Mouse (Mus musculus): ENCODE measurements around the gene Btbd19.

Btbd19 gene

DNA sequence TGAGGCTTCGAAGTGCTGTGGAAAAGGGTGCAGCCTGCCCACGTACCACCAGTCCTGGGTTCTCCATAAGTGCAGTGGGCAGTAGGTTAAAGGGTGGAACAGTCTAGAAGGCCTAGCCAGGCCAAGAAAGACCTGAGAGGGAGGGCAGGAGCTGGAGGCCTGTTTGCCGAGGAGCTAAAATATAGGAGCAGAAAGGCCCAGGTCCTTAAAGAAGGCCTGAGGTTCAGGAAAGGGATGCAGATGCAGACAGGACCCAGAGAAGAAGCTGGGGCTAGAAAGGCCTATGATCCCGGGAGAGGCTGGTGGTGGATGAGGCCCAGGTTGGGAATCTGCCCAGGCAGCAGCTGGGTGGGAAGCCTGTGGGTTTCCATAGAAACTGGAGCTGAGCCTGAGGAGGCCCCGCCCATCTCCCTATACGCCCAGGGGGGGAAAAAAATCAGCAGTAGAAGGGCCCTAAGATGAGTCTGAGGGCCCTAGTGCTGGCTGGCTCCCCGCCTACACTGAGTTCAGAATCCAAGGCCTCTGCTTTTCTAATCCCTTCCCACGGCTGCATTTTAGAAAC is at the start of gene Btbd19:
Btbd19 (minus strand) TSS at position 378 of the 562 bp plus-strand sequence.
- DNase-seq = peak in 1 of 2 experiments; percentile 32

DNA sequence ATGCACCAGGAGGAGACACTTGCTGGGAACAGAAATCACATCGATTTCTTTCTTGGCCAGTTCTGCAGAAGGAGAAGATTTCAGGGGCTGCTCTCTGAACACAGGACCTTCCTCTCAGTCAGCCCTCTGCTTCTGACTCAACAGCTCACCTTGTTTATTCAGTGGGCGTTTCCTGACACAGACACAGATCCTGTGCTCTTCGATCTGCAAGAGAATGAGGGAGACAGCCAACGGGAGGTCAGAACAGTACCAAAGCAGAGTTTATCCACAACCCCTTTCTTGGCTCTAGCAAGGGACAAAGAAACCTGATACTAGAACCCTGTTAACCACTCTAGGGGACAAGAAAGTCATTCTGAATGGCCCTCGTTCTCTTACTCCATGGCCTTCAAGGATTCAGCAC is 44.4 kb upstream of the Btbd19 start:
- no peak for DNase-seq

DNA sequence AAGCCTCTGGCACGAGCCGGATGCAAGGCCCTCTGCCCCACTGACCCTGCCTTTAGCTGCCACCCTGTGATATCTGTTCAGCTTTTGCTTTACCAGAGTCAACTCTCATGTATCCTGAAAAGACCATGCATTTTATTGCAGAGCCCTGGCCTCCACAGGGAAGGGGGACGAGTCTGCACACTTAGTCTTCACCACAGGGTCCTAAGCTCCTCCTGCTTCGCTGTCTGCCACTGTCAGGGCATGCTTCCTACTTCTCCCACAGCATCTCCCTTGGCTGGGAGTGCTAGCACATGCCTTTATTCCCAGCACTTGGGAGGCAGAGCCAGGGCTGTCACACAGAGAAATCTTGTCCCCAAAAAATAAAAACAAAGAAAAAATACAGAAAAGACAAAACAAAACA is 35.7 kb upstream of the Btbd19 start:
- no peak for DNase-seq

DNA sequence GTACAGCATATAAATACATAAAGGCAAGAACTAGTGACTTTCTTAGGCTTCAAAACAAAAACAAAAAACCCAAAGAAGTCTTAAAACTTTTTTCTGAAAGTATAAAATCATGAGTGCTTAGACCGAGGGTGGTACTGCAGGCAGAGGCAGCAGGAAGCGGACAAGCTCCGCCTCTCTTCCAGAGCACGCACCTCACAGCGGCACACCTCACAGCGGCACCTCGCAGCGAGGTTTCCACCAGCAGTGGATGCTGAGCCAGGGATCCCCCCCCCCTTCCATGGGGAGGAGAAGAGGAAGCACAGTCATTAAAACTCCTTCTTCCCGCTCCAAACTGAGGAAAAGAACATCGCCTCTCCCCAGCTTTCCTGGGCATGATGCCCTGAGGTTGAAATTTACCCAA is 34.1 kb upstream of the Btbd19 start:
- no peak for DNase-seq

DNA sequence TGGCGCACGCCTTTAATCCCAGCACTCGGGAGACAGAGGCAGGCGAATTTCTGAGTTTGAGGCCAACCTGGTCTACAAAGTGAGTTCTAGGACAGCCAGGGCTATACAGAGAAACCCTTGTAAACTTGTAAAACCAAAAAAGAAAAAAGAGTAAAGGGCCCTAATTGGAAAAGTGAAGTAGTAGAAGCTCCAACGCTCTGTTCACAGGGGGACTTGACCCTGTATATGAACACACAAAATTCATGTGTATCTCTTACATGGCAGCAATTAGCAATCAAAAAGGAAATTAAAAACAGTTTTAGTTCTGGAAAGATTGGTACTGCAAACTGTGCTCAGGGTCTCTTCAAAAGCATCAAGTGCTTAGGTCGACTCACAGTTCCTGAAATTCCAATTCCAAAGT is 30.8 kb upstream of the Btbd19 start:
- DNase-seq = no peak

DNA sequence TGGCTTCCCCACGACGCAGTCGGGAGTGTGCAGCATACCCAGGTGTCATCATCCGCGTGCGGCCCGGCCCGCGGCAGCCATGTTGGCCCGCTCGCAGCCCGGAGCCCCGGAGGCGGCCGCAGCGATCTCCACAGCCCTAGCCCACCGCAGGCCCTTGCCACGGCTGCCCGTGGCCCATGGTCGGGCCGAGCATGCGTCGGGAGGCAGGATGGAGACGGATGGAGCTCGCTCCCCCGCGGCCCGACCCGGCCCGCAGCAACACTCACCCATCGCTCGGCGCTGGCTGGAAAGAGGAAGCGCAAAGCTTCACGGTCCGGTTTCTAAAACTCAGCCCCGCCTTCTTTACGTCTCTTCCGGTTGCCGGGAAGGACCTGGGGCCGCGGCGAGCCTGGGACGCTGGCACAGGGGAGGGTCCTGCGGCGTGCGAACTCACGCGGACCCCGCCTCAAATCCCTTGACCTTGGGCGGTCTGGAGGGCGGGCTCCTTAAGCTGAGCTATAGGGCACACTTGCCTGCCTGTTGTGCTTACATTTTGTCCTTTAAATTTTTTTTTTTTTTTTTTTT is 30.3 kb upstream of the Btbd19 start, which contains the start of gene Rps8:
Rps8 (minus strand) TSS at position 452 of the 564 bp plus-strand sequence.
- DNase-seq = peak; percentile 89

DNA sequence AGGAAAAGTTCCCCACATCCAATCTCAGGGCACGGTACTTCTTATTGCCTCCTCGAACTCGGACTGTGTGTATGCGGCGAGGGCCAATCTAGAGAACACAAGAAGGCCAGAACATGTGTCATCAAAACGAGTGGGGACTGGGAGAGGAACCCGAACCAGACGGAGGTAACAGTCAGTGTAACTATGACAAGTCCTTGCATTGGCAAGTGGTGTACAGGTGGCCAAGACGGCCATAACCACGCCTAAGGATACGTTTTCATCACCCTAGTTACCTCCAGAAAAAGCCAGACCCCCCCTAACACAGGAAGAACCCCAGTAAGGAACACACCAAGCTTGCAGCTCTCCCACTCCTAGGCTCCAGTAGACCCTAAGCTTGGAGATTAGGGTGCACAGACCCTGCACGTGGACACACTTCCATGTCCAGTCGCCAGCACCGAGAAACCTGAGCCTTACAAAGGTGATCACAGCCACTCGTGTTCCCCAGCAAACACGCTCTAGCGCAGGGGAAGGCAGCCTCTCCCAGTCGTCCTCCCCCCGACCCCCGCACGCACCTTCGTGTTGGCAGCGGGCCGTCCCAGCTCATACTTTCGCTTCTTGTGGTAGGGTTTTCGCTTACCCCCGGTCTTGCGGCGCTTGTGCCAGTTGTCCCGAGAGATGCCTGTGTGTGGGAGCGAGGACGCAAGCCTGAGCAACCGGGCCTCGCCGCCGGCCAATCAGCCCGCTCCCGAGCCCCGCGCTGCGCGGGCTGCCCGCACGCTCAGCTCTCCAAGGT is 29.7 kb upstream of the Btbd19 start:
- DNase-seq = peak in 1 of 2 experiments; percentile 17

DNA sequence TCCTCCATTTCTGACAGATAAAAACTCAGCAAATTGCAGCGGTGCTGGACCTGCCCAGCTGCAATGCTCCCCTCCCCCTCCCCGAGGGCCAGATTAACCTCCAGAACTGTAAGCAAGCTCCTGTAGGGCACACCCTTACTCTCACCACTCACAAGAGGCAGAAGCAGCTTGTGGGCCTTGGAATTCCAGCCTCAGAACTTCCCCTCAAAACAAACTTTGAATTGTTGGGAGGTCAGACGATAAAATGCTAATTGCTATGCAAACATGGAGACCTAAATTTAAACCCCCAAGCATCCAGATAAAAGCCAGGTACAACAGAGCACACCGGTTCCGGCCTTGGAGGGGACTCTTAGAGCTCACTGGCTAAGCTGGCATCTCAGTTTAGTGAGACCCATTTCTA is 27.2 kb upstream of the Btbd19 start:
- no peak for DNase-seq

DNA sequence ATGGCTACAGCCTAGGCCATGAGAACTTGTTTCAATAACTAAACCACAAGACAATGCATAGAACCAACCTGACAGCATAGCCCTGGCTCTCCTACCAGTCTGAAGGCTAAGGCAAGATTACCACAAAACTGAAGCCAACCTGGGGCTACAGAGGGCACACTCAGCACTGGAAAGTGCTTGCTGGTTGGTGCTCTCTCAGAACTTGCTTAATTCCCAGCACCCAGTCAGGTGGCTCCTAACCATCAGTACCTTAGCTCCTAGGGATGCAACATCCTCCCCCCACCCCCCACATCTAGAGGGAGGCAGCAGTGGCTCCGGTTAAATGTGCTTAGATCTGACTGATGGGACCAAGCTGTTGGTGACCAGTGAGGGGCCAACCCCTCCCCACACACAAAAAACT is 25.9 kb upstream of the Btbd19 start:
- no peak for DNase-seq

DNA sequence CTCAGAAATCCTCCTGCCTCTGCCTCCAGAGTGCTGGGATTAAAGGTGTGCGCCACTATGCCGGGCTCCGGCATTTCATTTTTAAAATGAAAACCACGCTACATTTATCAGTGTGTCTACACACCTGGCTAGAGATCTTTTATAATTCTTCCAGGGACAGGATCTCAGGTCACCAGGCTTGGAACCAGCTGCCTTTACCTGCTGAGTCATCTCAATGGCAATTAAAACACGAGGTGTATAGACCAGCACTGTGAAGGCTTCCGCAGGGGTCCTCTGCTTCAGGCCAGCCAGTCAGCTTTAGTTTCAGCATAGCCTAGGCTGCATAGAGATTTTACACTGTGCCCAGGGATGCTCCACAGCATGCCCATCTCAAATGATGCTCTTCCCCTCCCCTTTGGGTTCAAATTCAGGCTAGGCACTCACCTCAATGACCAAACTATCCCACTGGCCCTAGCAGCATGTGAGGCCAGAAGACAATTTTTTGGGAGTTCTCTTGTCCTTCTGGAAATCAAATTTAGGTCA is 24.7 kb upstream of the Btbd19 start:
- DNase-seq = no peak

DNA sequence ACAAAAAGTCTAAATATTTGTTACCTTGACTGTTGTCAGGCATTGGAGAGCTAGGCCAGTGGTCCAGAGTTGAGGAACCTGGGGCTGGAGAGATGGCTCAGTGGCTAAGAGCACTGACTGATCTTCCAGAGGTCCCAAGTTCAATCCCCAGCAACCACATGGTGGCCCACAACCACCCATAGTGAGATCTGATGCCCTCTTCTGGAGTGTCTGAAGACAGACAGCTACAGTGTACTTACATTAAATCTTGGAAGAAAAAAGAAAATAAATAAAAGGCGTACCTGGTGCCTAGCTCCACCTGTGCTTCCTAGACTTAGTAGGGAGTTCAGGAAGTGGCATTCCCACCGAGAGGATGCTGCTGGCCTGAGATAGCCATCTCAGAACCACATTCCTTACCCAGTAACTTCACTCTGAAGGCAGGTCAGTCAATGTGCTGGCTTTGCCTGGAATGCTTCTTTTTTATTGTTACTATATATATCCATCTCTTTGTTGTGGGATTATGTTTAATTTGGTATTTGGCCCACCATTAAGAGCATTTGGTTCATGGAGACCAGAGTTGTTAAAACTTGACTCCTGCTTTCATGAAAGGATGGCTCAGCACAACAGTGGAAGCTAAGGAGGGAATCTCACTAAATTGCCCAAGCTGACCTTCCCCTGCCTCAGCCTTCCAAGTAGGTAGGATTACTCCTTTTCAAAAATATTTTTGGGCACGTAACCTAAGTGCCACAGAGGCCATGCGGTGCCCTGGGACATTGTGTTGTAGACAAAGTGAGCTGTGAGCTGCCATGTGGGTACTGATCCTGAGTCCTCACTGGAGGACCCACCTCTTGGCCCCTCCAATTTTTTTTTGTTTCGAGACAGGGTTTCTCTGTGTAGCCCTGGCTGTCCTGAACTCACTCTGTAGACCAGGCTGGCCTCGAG is 24.0 kb upstream of the Btbd19 start:
- DNase-seq = no peak

DNA sequence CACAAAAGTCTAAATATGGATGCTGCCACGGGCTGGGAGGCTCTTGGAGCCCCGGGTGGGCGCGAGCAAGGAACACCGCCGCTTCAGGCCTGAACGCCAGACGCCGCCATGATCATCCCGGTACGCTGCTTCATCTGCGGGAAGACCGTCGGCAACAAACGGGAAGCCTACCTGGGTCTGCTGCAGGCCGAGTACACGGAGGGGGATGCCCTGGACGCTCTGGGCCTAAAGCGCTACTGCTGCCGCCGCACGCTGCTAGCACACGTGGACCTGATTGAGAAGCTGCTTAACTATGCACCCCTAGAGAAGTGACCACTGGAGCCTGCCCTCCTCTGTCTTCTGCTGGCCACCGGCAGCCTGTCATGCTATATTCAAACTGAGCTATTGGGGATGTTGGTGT is 23.3 kb upstream of the Btbd19 start:
- DNase-seq = no peak

DNA sequence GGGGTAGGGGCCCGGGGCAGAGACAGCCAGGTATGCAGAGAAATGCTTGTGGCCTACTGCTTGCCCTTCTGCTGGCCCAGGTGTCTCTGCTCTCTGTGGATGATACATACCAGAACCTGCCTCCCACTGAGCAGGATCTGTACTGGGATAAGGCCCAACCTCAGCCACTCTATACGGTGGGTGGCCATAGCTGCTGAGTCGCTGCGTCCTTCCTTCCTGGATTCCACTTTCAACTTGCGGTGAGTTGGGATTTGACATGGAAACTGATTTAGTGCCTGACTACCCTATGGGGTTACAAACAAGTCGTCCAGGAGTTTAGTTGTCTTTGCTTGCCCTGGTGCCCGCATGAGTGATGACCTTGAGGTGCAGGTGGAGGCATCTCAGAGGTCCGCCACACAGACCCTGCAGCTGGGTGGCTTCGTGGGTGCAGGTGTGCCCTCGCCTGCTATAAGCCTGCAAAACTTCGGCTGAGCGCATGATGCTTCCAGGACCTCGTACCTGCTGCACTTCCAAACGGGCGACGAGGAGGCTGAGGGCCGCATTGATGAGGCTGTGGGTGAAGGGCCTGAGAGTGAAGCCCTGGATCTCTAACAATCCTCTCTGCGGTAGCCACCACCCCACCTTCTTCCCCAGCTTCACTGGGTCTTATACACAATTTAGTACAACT is 22.7 kb upstream of the Btbd19 start:
- DNase-seq = no peak

DNA sequence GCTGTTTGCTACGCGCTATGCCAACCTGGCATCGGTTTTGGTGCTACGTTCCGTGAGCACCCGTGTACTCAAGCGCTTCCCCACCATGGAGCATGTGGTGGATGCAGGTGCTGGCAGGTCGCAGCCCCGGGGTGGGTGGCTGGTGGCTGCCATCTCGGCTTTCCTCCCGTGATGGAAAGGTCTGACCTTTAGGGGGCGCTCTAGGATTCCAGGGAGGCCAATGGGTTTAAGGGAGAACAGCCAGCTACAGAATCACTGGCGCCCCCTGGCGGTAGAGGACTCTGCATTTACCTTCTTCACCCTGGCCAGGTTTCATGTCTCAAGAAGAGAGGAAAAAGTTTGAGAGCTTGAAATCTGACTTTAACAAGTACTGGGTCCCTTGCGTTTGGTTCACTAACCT is 20.7 kb upstream of the Btbd19 start:
- DNase-seq = peak; percentile 84 to 85

DNA sequence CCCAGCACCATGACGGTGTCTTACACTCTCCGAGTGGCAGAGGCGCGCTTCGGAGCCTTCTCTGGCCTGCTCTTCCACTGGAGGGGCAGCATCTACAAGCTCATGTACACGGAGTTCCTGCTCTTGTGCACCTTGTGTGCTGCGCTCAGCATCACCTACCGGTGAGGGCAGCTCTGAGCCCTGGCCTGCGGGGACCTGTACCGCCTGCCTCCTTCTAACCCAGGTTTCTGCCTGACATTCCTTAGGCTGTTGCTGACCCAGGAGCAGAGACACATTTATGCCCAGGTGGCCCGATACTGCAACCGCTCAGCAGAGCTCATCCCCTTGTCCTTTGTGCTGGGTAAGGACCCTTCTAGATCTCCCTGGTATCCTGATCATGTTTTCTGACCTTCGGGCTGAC is 19.7 kb upstream of the Btbd19 start:
- DNase-seq = no peak

DNA sequence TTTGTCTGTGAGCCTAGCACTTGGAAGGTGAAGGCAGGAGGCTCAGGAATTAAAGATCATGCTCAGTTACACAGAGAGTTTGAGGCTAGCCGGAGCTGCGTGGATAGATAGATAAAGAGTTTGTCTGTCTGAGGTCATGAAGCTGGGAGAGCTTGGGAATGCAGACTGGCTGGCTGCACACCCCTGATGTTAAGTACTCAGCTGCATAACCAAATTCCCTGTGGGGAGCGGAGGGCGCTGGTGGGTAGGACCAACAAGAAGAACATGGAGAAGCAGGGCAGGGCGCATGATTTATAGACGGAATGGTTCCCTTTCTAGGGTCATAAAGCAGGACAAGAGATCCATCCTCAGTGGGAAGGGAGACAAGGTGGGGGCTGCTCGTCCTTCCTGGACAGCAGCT is 17.5 kb upstream of the Btbd19 start:
- no peak for DNase-seq

DNA sequence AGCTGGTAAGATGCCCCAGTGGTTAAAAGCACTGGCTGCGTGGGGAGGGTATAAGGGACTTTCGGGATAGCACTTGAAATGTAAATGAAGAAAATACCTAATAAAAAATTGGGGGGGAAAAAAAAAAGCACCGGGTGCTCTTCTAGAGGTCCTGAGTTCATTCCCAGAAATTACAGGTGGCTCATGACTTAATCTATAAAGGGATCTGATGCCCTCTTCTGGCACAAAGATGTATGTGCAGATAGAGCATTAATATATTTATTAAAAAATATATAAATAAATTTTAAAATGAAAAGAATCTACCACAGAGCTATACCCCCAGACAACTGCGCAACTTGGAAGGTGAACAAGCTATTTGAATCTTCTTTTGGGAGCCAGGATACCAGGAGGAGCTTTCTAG is 15.1 kb upstream of the Btbd19 start:
- no peak for DNase-seq

DNA sequence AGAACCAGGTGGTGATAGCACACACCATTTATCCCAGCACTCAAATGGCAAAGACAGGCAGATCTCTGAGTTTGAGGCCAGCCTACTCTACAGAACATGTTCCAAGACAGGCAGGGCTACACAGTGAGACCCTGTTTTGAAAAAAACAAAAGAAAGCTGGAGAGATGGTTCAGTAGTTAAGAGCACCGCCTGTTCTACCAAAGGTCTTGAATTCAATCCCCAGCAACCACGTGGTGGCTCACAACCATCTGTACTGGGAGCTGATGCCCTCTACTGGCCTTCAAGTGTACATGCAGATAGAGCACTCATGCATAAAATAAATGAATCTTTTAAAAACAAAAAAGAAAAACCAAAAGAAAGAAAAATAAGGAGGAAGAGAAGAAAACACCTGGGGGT is 13.7 kb upstream of the Btbd19 start:
- DNase-seq = peak; percentile 55

DNA sequence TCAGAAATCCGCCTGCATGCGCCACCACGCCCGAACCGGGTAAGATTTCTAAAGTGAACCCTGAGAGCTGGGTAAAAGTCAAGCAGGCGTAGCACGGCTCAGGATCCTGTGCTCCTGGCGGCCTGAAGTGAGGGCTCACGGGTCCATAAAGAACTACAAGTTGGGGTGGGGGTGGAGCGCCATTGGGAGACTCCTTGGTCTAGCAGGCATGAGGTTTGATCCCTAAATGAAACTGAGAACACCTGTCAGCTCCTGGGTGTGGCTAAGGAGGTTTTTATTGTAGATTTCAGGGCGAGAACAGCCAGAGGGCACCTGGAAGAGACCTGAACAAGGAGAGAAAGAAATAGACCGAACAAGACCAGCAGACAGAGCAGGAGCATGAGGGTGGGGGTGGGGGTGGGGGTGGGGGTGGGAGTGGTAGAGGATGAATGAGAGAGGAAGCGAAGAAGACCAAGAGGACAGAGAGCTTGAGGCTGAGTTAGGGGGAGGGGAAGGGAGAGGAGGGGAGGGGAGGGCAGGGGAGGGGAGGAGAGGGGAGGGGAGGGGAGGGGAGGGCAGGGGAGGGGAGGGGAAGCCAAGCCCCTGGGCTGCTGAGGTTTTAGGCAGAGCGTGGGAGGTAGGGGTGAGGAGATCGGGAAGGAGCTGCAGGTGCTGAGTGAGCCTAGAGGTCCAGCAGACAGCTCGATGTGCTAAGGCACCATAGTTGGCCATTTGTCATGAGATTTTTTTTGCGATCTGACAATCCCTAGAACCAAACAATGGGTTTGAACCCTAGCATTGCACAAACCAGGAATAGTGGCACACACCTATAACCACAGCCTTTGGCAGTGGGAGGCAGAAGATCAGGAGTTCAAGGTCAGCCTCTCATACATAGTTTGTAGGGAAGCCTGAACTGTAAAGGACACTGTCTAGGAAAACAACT is 13.0 kb upstream of the Btbd19 start:
- DNase-seq = no peak

DNA sequence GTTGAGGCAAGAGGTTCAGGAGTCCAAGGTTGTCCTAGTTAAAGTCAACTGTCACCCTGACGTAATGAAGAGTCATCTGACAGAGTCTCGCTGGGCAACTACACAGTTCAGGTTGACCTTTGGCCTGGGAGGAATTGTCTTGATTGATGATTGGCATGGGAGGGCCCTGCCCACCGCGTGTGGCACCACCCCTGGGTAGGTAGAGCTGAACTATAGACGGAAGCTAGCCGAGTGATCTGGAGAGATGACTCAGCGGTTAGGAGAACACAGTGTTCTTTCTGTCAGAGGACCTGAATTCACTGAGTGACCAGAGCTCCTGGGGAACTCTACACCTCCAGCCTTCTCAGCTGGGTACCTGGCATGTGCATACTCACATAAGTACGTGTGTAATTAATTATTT is 10.5 kb upstream of the Btbd19 start:
- no peak for DNase-seq

DNA sequence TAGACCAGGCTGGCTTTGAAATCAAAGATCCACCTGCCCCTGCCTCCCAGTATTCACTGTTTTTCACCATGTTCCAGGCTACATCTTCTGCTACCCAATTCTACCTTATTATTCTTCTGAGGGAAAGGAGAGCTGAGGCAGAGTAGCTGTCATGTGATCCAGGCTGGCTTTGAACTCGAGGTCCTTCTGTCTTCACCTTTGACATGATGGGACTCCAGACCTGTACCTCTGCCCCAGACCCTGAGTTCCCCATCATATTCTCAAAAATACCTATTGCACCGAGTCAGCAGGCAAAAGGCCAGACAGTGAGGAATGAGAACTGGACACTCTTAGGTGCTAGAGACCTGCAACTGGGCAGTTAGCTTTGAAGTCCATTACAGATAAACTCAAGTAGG is 9.1 kb upstream of the Btbd19 start:
- no peak for DNase-seq
